ENCODE assay signal across 21 mouse cellular contexts in genomic region chr4:152865894-152866293, GRCm38 (mm10).
A peak's percentile ranks its signal among the peaks of the same experiment; 100 is the strongest.
DNase-seq lines count a peak whose midpoint lies in the region; ATAC-seq and TF ChIP-seq lines count a peak whose summit lies in the region.
"Had no signal": no experiment of that assay in that cellular context is flagged by ENCODE, and none has a peak within 500 bp of the region (broad histone marks: within the 10 kb centered on the region; RNA-seq: fewer than 3 reads in every experiment).

No protein-coding gene starts in this region.

- 67% methylated on average over 8 of the region's 8 CpGs for WGBS in hindbrain, embryonic 12.5 days
- 63% methylated on average over 8 of the region's 8 CpGs for WGBS in hindbrain, postnatal 0 days

- 0 out of 2 replicates have a peak overlapping the region, but pooled peaks have one; percentile 24 for H3K27ac ChIP-seq in hindbrain, embryonic 12.5 days
- no peak overlapping the region for H3K27ac ChIP-seq in hindbrain, postnatal 0 days
- H3K27ac ChIP-seq: embryonic facial prominence, embryonic 13.5 days; embryonic facial prominence, embryonic 15.5 days; forebrain, embryonic 13.5 days; forebrain, embryonic 15.5 days had no signal

- no peak for TF ChIP-seq POLR2A in brain, embryonic 14.5 days (IDR thresholded peaks at IDR 0.05; ENCODE audit: borderline replicate concordance, extremely low read depth, insufficient read depth, insufficient read length, poor library complexity, severe bottlenecking)

- peak; percentile 63; the same call in 1 of the 2 replicates for ATAC-seq in hindbrain, embryonic 12.5 days (ENCODE audit: low FRiP score)
- ATAC-seq in hindbrain, postnatal 0 days: no peak
- no peak for ATAC-seq in megakaryocyte, adult 5-6 weeks (ENCODE audit: poor library complexity, severe bottlenecking)
- ATAC-seq: forebrain, embryonic 13.5 days; forebrain, embryonic 15.5 days had no signal

- no peaks in the 10 kb centered on the region for H3K36me3 ChIP-seq in hindbrain, embryonic 12.5 days
- no peaks in the 10 kb centered on the region for H3K36me3 ChIP-seq in hindbrain, postnatal 0 days (ENCODE audit: insufficient read depth, low read length)
- no peaks in the 10 kb centered on the region for H3K36me3 ChIP-seq in megakaryocyte, embryonic 14.5 days (replicated peaks; ENCODE audit: low read length)
- H3K36me3 ChIP-seq: embryonic facial prominence, embryonic 13.5 days; embryonic facial prominence, embryonic 15.5 days; forebrain, embryonic 15.5 days had no signal

- H3K9ac ChIP-seq in hindbrain, embryonic 12.5 days: no peak overlapping the region
- H3K9ac ChIP-seq in hindbrain, postnatal 0 days (replicated peaks; ENCODE audit: low read length): no peak overlapping the region
- H3K9ac ChIP-seq: embryonic facial prominence, embryonic 13.5 days; embryonic facial prominence, embryonic 15.5 days; forebrain, embryonic 13.5 days; forebrain, embryonic 15.5 days had no signal

- no peaks in the 10 kb centered on the region for H3K27me3 ChIP-seq in hindbrain, embryonic 12.5 days
- no peaks in the 10 kb centered on the region for H3K27me3 ChIP-seq in hindbrain, postnatal 0 days (ENCODE audit: insufficient read depth, low read length)
- no peaks in the 10 kb centered on the region for H3K27me3 ChIP-seq in megakaryocyte, embryonic 14.5 days (replicated peaks)
- H3K27me3 ChIP-seq: embryonic facial prominence, embryonic 15.5 days; forebrain, embryonic 13.5 days; forebrain, embryonic 15.5 days had no signal

- H3K4me1 ChIP-seq in hindbrain, embryonic 12.5 days: no peaks in the 10 kb centered on the region
- H3K4me1 ChIP-seq in hindbrain, postnatal 0 days (ENCODE audit: insufficient read depth, low read length): peaks cover 5% of the 10 kb centered on the region; the same call in 1 of the 2 replicates
- H3K4me1 ChIP-seq in megakaryocyte, embryonic 14.5 days: no peaks in the 10 kb centered on the region
- H3K4me1 ChIP-seq: embryonic facial prominence, embryonic 13.5 days; embryonic facial prominence, embryonic 15.5 days had no signal

- no peak for TF ChIP-seq CTCF in hindbrain, postnatal 0 days (IDR thresholded peaks at IDR 0.05; ENCODE audit: low read depth)
- TF ChIP-seq CTCF in brain, embryonic 14.5 days (IDR thresholded peaks at IDR 0.05; ENCODE audit: borderline replicate concordance, extremely low read depth, insufficient read depth, insufficient read length): no peak

- no peak overlapping the region for H3K4me3 ChIP-seq in hindbrain, embryonic 12.5 days
- H3K4me3 ChIP-seq in hindbrain, postnatal 0 days (ENCODE audit: low read length): no peak overlapping the region
- H3K4me3 ChIP-seq in megakaryocyte, embryonic 14.5 days (replicated peaks): peak overlapping the region; percentile 5
- H3K4me3 ChIP-seq: embryonic facial prominence, embryonic 13.5 days; embryonic facial prominence, embryonic 15.5 days; erythroblast, embryonic 14.5 days; forebrain, embryonic 13.5 days; forebrain, embryonic 15.5 days had no signal

- no peak overlapping the region for H3K4me2 ChIP-seq in hindbrain, embryonic 12.5 days (replicated peaks)
- no peak overlapping the region for H3K4me2 ChIP-seq in hindbrain, postnatal 0 days (ENCODE audit: low read depth, low read length)
- H3K4me2 ChIP-seq: embryonic facial prominence, embryonic 13.5 days; embryonic facial prominence, embryonic 15.5 days; forebrain, embryonic 13.5 days; forebrain, embryonic 15.5 days had no signal

- no peak for DNase-seq in hindbrain, postnatal 0 days (ENCODE audit: low spot score)
- DNase-seq in brain, embryonic 14.5 days (ENCODE audit: low read depth): peak; percentile 52
- DNase-seq in adrenal gland, adult 8-10 months: no peak
- DNase-seq: adrenal gland, adult 2 months; adrenal gland, postnatal 14 days; adrenal gland, postnatal 36 days; cerebellum, adult 11 months; cerebellum, adult 18-20 months; cerebellum, adult 8-10 months; cerebellum, adult 9-11 months; cerebellum, postnatal 14 days; cerebellum, postnatal 36 days; embryo, embryonic 11 days had no signal

- no peaks in the 10 kb centered on the region for H3K9me3 ChIP-seq in hindbrain, embryonic 12.5 days (replicated peaks)
- no peaks in the 10 kb centered on the region for H3K9me3 ChIP-seq in hindbrain, postnatal 0 days (ENCODE audit: low read length)
- peaks cover 97% of the 10 kb centered on the region for H3K9me3 ChIP-seq in megakaryocyte, embryonic 14.5 days
- H3K9me3 ChIP-seq: embryonic facial prominence, embryonic 13.5 days; embryonic facial prominence, embryonic 15.5 days; forebrain, embryonic 15.5 days had no signal
